8 mouse cellular contexts compared by ENCODE assay signal in genomic region chr12:22030717-22031116, GRCm38 (mm10).
DNase-seq lines count a peak whose midpoint lies in the region; ATAC-seq and TF ChIP-seq lines count a peak whose summit lies in the region.
"Not testable (repeated sequence)": the region's sequence is repeated elsewhere in the genome, so short reads cannot be mapped to it uniquely, and the experiment has no call there.

No protein-coding gene starts in this region.

- not testable (repeated sequence) for H3K9ac ChIP-seq in forebrain, embryonic 11.5 days (ENCODE audit: low read length); midbrain, embryonic 12.5 days (replicated peaks); stomach, postnatal 0 days (ENCODE audit: low read length)
- H3K9ac ChIP-seq in limb, embryonic 12.5 days (replicated peaks): 0 out of 2 replicates have a peak overlapping the region, but pooled peaks have one; percentile 34

- WGBS in forebrain, embryonic 11.5 days: 7% methylated on average over 33 of the region's 45 CpGs
- WGBS in limb, embryonic 12.5 days: 6% methylated on average over 35 of the region's 45 CpGs
- 10% methylated on average over 21 of the region's 45 CpGs for WGBS in midbrain, embryonic 12.5 days
- 9% methylated on average over 22 of the region's 45 CpGs for WGBS in stomach, postnatal 0 days

- ATAC-seq in forebrain, embryonic 11.5 days (replicated peaks; ENCODE audit: low FRiP score); limb, embryonic 12.5 days (ENCODE audit: insufficient number of reproducible peaks, insufficient read depth, low FRiP score, low TSS enrichment, low read depth); midbrain, embryonic 12.5 days (ENCODE audit: low FRiP score, low read depth); stomach, postnatal 0 days (ENCODE audit: low FRiP score, low TSS enrichment): not testable (repeated sequence)

- TF ChIP-seq EP300 in stomach, postnatal 0 days (optimal IDR thresholded peaks at IDR 0.05): not testable (repeated sequence)

- H3K27me3 ChIP-seq in forebrain, embryonic 11.5 days (ENCODE audit: control insufficient read depth, insufficient read depth, low read length); limb, embryonic 12.5 days; midbrain, embryonic 12.5 days; stomach, postnatal 0 days (ENCODE audit: control insufficient read depth, insufficient read depth, low read length): not testable (repeated sequence)

- not testable (repeated sequence) for H3K4me2 ChIP-seq in forebrain, embryonic 11.5 days (ENCODE audit: low read depth, low read length, severe bottlenecking); midbrain, embryonic 12.5 days (replicated peaks); stomach, postnatal 0 days (replicated peaks; ENCODE audit: low read depth)
- H3K4me2 ChIP-seq in limb, embryonic 12.5 days: peak overlapping the region; percentile 49

- not testable (repeated sequence) for TF ChIP-seq CTCF in stomach, postnatal 0 days (IDR thresholded peaks at IDR 0.05; ENCODE audit: low read depth)

- H3K27ac ChIP-seq in forebrain, embryonic 11.5 days (ENCODE audit: low read depth, low read length); limb, embryonic 12.5 days; midbrain, embryonic 12.5 days (replicated peaks); stomach, postnatal 0 days (replicated peaks): not testable (repeated sequence)

- not testable (repeated sequence) for H3K9me3 ChIP-seq in forebrain, embryonic 11.5 days (ENCODE audit: control insufficient read depth, low read length); limb, embryonic 12.5 days; midbrain, embryonic 12.5 days; stomach, postnatal 0 days (ENCODE audit: control insufficient read depth, low read length)

- not testable (repeated sequence) for H3K4me3 ChIP-seq in forebrain, embryonic 11.5 days (ENCODE audit: low read depth, low read length); stomach, postnatal 0 days (ENCODE audit: low read depth, low read length)
- H3K4me3 ChIP-seq in limb, embryonic 12.5 days (replicated peaks): peak overlapping the region; percentile 39
- 0 out of 2 replicates have a peak overlapping the region, but pooled peaks have one; percentile 3 for H3K4me3 ChIP-seq in midbrain, embryonic 12.5 days

- intact Hi-C loops in heart, postnatal 10 days (cut with DNase I): not testable (repeated sequence)

- DNase-seq in B cell, adult 2 months: peak; percentile 0 to 1
- peak; percentile 58 for DNase-seq in adrenal gland, postnatal 14 days
- peak; percentile 43 for DNase-seq in forebrain, embryonic 11.5 days (ENCODE audit: low spot score)
- DNase-seq in heart, postnatal 10 days: peak; percentile 28 to 35
- DNase-seq in kidney, adult 18-20 months: peak; percentile 3
- peak; percentile 8 for DNase-seq in stomach, postnatal 0 days (ENCODE audit: low spot score)

- H3K4me1 ChIP-seq in forebrain, embryonic 11.5 days (replicated peaks; ENCODE audit: control insufficient read depth, insufficient read depth, low read length); limb, embryonic 12.5 days (replicated peaks); midbrain, embryonic 12.5 days; stomach, postnatal 0 days (replicated peaks; ENCODE audit: control insufficient read depth, insufficient read depth): not testable (repeated sequence)

- not testable (repeated sequence) for H3K36me3 ChIP-seq in forebrain, embryonic 11.5 days (ENCODE audit: control insufficient read depth, insufficient read depth, low read length); limb, embryonic 12.5 days; midbrain, embryonic 12.5 days; stomach, postnatal 0 days (ENCODE audit: control insufficient read depth, insufficient read depth, low read length)

Comparison
In these comparisons a context has a peak if more than half of its experiments do, and no peak if none do; other contexts are left out.
1. DNase-seq: peak in every context shown above with its lines; median percentile 58 in adrenal gland, postnatal 14 days; 43 in forebrain, embryonic 11.5 days; 32 in heart, postnatal 10 days; 8 in stomach, postnatal 0 days; 3 in kidney, adult 18-20 months; 0 in B cell, adult 2 months.